Mouse (Mus musculus) G1E (cell line): ENCODE measurements around the gene Sema5b. TPM values are rescaled to one million over a fixed set of nuclear protein-coding genes. Genes with fewer than 3 reads are reported as not detected.

Experiments used
- ATAC-seq: 2 replicates; pipeline ENCODE4 v1.8.0; 2016; ENCODE audit warnings: mild to moderate bottlenecking; ENCODE audit not compliant: insufficient number of reproducible peaks, poor library complexity, low FRiP score, severe bottlenecking; ENCODE audit errors: extremely low read depth
- DNase-seq: peaks from one replicate; pipeline ENCODE4 v3.0.0; 2012; ENCODE audit warnings: low spot score
- H3K27me3 ChIP-seq: 2 replicates; pipeline ENCODE4 v1.6.1; 2012; ENCODE audit warnings: mild to moderate bottlenecking, low read length, inconsistent platforms; ENCODE audit not compliant: insufficient read depth
- H3K36me3 ChIP-seq: replicated peaks from 2 replicates; pipeline ENCODE3; 2012; ENCODE audit warnings: mild to moderate bottlenecking, inconsistent platforms
- H3K4me1 ChIP-seq: 2 replicates; pipeline ENCODE4 v1.6.1; 2012; ENCODE audit warnings: low read depth, low read length, inconsistent platforms, mixed read lengths; ENCODE audit not compliant: insufficient read depth
- H3K4me3 ChIP-seq: 2 replicates; pipeline ENCODE4 v1.5.1; 2012; ENCODE audit warnings: low read depth, mild to moderate bottlenecking, inconsistent platforms, low read length, moderate library complexity, mixed read lengths
- H3K9me3 ChIP-seq: replicated peaks from 2 replicates; pipeline ENCODE4 v1.6.1; 2012; ENCODE audit warnings: inconsistent platforms
- CTCF ChIP-seq: IDR thresholded peaks from 2 replicates; pipeline ENCODE4 v1.5.1; 2012; ENCODE audit warnings: low read depth, low read length, inconsistent platforms, mixed read lengths
- GATA1 ChIP-seq: IDR thresholded peaks from 2 replicates; pipeline ENCODE4 v1.6.1; 2012; ENCODE audit warnings: borderline replicate concordance, low read length, inconsistent platforms, mixed read lengths
- GATA2 ChIP-seq: IDR thresholded peaks from 2 replicates; pipeline ENCODE4 v1.6.1; 2012; ENCODE audit warnings: low read depth, low read length, inconsistent platforms, borderline replicate concordance
- POLR2AphosphoS5 ChIP-seq: IDR thresholded peaks from 2 replicates; pipeline ENCODE4 v1.6.1; 2012; ENCODE audit warnings: low read depth, low read length, inconsistent platforms; ENCODE audit not compliant: insufficient replicate concordance
- TAL1 ChIP-seq: conservative IDR thresholded peaks from 2 replicates; pipeline ENCODE4 v1.6.1; 2012; ENCODE audit warnings: low read depth, low read length, inconsistent platforms, mixed read lengths
- polyA plus RNA-seq: library from polyadenylated mRNA; stranded (reverse); fragments of >175 nt; gene quantifications from 2 replicates; pipeline ENCODE4 v1.2.3, GENCODE M21; 2012
- total RNA-seq, 2 experiments: library from RNA; stranded (forward) in 1 of 2; stranded (reverse) in 1 of 2; fragments of 200-1000 nt in 1 of 2; fragments of >200 nt in 1 of 2; fragmentation: Nextera tagmentation in 1 of 2; gene quantifications; 2 replicates each; pipeline ENCODE4 v1.2.3; 2014 to 2017

Sema5b gene
- total and polyA plus RNA-seq, 3 experiments: 0.66 TPM; not detected in 2

GRCm38 (mm10) chr16:35588731-35589151 lies 47.8 kb downstream of the Sema5b start:
- Histone ChIP-seq H3K4me3 (no peak overlapping the region), H3K9me3 (peaks cover 4% of the 10 kb centered on the region), H3K36me3 (no peaks in the 10 kb centered on the region), H3K27me3 (peaks cover 71% of the 10 kb centered on the region), H3K4me1 (no peaks in the 10 kb centered on the region)
- DNase-seq (no peak), ATAC-seq (no peak)
- TF ChIP-seq POLR2AphosphoS5: no peak
- TF ChIP-seq TAL1: no peak
- TF ChIP-seq GATA2: no peak
- TF ChIP-seq GATA1: no peak
- TF ChIP-seq CTCF: no peak

- H3K27me3 ChIP-seq: peaks cover 68% of the 10 kb centered on the region
- H3K9me3 ChIP-seq: peaks cover 5% of the 10 kb centered on the region
- DNase-seq (no peak), ATAC-seq (no peak)
- TF ChIP-seq CTCF (no peak), TAL1 (no peak), GATA2 (no peak), POLR2AphosphoS5 (no peak), GATA1 (no peak)
- no peak overlapping the region for H3K4me3 ChIP-seq
- no peaks in the 10 kb centered on the region for H3K36me3 ChIP-seq
- H3K4me1 ChIP-seq: no peaks in the 10 kb centered on the region
Measured at GRCm38 (mm10) chr16:35591756-35592155, 50.8 kb downstream of the Sema5b start.

- ATAC-seq (no peak), DNase-seq (no peak)
- Histone ChIP-seq H3K4me1 (no peaks in the 10 kb centered on the region), H3K27me3 (peaks cover 63% of the 10 kb centered on the region), H3K9me3 (peaks cover 5% of the 10 kb centered on the region), H3K36me3 (no peaks in the 10 kb centered on the region), H3K4me3 (no peak overlapping the region)
- TF ChIP-seq GATA2 (no peak), POLR2AphosphoS5 (no peak), GATA1 (no peak), CTCF (no peak), TAL1 (no peak)
Measured at GRCm38 (mm10) chr16:35592274-35593065, 51.5 kb downstream of the Sema5b start.

- Histone ChIP-seq H3K4me1 (peaks cover 6% of the 10 kb centered on the region), H3K27me3 (peaks cover 57% of the 10 kb centered on the region), H3K36me3 (no peaks in the 10 kb centered on the region), H3K4me3 (no peak overlapping the region), H3K9me3 (peaks cover 5% of the 10 kb centered on the region)
- DNase-seq (no peak), ATAC-seq (no peak)
- TF ChIP-seq CTCF: 0 out of 2 replicates have a peak, but pooled peaks have one; percentile 18
- TF ChIP-seq GATA1: no peak
Measured at GRCm38 (mm10) chr16:35593474-35593873, 52.5 kb downstream of the Sema5b start.

DNA sequence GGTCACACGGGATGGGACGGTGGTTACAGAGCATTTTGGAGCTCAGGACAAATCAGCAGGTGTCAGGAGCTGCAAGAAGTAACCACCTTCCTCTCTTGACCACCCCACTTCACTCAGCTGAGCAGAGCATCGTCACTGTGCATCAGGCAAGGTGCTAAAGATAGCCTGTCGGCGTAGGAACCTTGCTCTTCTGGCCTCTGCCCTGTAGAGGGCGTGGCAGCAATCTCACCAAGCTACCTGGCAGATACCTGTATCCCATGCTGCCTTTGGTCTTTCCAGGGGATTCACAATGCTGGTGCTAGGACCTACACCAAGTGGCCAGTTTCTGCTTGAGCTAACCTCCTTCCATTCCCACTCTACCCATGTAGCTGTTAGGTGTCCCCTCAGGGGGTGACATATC lies 55.3 kb downstream of the Sema5b start:
- ATAC-seq (no peak), DNase-seq (no peak)
- Histone ChIP-seq H3K36me3 (no peaks in the 10 kb centered on the region), H3K4me1 (peaks cover 9% of the 10 kb centered on the region), H3K9me3 (peaks cover 5% of the 10 kb centered on the region), H3K27me3 (peaks cover 57% of the 10 kb centered on the region), H3K4me3 (no peak overlapping the region)
- TF ChIP-seq POLR2AphosphoS5 (no peak), GATA1 (no peak), GATA2 (no peak), CTCF (no peak), TAL1 (no peak)

- H3K4me3 ChIP-seq: no peak overlapping the region
- H3K27me3 ChIP-seq: peaks cover 54% of the 10 kb centered on the region
- ATAC-seq (no peak), DNase-seq (no peak)
- H3K9me3 ChIP-seq: peaks cover 5% of the 10 kb centered on the region
- peaks cover 9% of the 10 kb centered on the region for H3K4me1 ChIP-seq
- TF ChIP-seq CTCF (no peak), GATA1 (no peak), POLR2AphosphoS5 (no peak), GATA2 (no peak), TAL1 (no peak)
- H3K36me3 ChIP-seq: no peaks in the 10 kb centered on the region
Measured at GRCm38 (mm10) chr16:35596661-35597350, 55.9 kb downstream of the Sema5b start.
